Mouse (Mus musculus): ENCODE measurements around the gene Hs2st1. TPM values are rescaled to one million over a fixed set of nuclear protein-coding genes. Genes with fewer than 3 reads are reported as not detected.

Hs2st1 gene
- polyA plus RNA-seq, 1 experiment from 2014 or later: 16.2 TPM

DNA sequence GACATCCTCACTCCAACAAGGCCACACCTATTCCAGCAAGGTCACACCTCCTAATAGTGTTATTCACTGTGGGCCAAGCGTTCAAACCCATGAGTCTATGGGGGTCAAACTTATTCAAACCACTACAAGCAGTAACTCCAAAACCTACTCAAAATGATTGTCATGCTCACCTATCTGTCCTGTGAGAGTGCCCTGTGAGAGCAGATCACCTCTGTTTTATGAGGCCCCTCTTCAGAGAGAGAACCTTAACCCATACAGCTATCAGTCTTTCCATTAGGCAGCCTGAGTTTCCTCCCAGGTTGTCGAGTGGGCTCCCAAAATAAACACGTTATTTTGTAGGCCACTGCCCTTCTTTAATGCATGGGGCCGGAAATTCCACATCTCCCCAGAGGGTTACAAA, 32.4 kb upstream of the Hs2st1 start:
- H3K27ac ChIP-seq (replicated peaks; ENCODE audit: low read depth, low read length): no peak overlapping the region
- ATAC-seq (replicated peaks; ENCODE audit: insufficient number of reproducible peaks, low FRiP score, low TSS enrichment, low read depth) (no peak), DNase-seq (ENCODE audit: low spot score) (no peak)
- H3K9ac ChIP-seq (replicated peaks; ENCODE audit: low read length): no peak overlapping the region
- no peak overlapping the region for H3K4me2 ChIP-seq (ENCODE audit: low read depth, low read length)
- no peak overlapping the region for H3K4me3 ChIP-seq (ENCODE audit: low read depth, low read length)
- H3K4me1 ChIP-seq (ENCODE audit: control insufficient read depth, insufficient read depth, low read length): no peaks in the 10 kb centered on the region
- no peaks in the 10 kb centered on the region for H3K36me3 ChIP-seq (replicated peaks; ENCODE audit: control insufficient read depth, insufficient read depth, low read depth, low read length)
- WGBS: 55% methylated on average over 4 of the region's 4 CpGs
- H3K9me3 ChIP-seq (replicated peaks; ENCODE audit: control insufficient read depth, low read length): no peaks in the 10 kb centered on the region
- H3K27me3 ChIP-seq (ENCODE audit: control insufficient read depth, insufficient read depth, low read length): no peaks in the 10 kb centered on the region

DNA sequence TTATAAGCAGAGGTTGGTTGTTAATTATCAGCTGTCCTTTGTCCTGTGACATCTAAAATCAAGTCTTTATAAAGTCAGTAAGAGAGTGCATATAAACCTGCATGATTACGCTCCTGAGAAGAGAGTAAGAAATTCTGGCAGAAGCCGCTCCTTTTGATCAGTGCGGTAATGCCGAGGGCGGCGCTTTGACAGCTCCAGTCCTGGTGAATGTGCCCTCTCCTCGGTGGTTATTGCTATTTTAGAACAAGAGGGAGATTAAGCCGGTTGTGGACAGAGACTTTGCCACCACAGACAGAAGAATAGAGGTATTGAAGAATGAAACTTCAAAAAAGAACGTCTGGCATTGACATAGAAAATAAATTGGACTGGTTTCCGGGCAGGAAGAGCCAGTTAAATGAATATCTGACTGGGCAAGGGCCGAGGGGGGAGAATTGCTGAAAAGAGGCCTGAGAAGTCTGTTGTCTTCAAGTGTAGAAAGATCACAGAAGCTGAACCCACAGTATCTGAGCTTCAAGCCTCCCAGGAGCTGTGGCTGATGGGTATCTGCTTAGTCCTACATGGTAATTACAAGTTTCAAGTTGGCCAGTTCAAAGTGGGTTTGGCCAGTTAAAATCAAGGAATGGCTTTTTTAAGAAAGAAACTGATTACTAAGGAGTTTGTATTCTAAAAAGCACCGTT, 27.9 kb upstream of the Hs2st1 start:
- H3K27ac ChIP-seq (replicated peaks; ENCODE audit: low read depth, low read length): no peak overlapping the region
- 83% methylated on average over 12 of the region's 12 CpGs for WGBS

DNA sequence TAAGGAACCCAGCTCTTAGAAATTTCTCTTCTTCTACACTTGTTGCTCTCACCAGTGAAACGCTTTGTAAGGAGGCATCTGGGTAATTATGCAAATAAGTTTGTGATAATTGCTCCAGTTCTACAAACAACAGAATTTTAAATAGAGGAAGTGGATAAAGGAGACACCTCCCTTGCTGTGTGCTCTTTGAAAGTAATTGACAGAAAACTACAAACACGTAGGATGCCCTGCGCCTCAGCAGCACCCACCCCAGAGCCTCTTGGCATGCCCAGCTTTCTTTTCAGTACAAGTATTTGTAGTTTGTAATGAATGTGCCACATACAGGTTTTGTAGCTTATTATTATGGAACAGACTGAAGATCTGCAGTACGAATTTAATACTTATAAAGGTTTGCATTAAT, 27.1 kb upstream of the Hs2st1 start:
- Histone ChIP-seq H3K27me3 (ENCODE audit: control insufficient read depth, insufficient read depth, low read length) (no peaks in the 10 kb centered on the region), H3K4me1 (ENCODE audit: control insufficient read depth, insufficient read depth, low read length) (no peaks in the 10 kb centered on the region), H3K4me2 (ENCODE audit: low read depth, low read length) (no peak overlapping the region), H3K27ac (replicated peaks; ENCODE audit: low read depth, low read length) (no peak overlapping the region), H3K36me3 (replicated peaks; ENCODE audit: control insufficient read depth, insufficient read depth, low read depth, low read length) (peaks cover 2% of the 10 kb centered on the region; the same call in 1 of the 2 replicates), H3K9me3 (replicated peaks; ENCODE audit: control insufficient read depth, low read length) (no peaks in the 10 kb centered on the region), H3K9ac (replicated peaks; ENCODE audit: low read length) (no peak overlapping the region), H3K4me3 (ENCODE audit: low read depth, low read length) (no peak overlapping the region)
- 85% methylated on average over 4 of the region's 4 CpGs for WGBS
- ATAC-seq (replicated peaks; ENCODE audit: insufficient number of reproducible peaks, low FRiP score, low TSS enrichment, low read depth): no peak
- no peak for DNase-seq (ENCODE audit: low spot score)

More for the DNA sequence above, 27.9 kb upstream of the Hs2st1 start:
- Histone ChIP-seq H3K4me3 (ENCODE audit: low read depth, low read length) (no peak overlapping the region), H3K9ac (replicated peaks; ENCODE audit: low read length) (no peak overlapping the region), H3K4me1 (ENCODE audit: control insufficient read depth, insufficient read depth, low read length) (no peaks in the 10 kb centered on the region), H3K36me3 (replicated peaks; ENCODE audit: control insufficient read depth, insufficient read depth, low read depth, low read length) (peaks cover 2% of the 10 kb centered on the region; the same call in 1 of the 2 replicates), H3K4me2 (ENCODE audit: low read depth, low read length) (no peak overlapping the region), H3K27me3 (ENCODE audit: control insufficient read depth, insufficient read depth, low read length) (no peaks in the 10 kb centered on the region), H3K9me3 (replicated peaks; ENCODE audit: control insufficient read depth, low read length) (no peaks in the 10 kb centered on the region)
- no peak for ATAC-seq (replicated peaks; ENCODE audit: insufficient number of reproducible peaks, low FRiP score, low TSS enrichment, low read depth)
- no peak for DNase-seq (ENCODE audit: low spot score)

DNA sequence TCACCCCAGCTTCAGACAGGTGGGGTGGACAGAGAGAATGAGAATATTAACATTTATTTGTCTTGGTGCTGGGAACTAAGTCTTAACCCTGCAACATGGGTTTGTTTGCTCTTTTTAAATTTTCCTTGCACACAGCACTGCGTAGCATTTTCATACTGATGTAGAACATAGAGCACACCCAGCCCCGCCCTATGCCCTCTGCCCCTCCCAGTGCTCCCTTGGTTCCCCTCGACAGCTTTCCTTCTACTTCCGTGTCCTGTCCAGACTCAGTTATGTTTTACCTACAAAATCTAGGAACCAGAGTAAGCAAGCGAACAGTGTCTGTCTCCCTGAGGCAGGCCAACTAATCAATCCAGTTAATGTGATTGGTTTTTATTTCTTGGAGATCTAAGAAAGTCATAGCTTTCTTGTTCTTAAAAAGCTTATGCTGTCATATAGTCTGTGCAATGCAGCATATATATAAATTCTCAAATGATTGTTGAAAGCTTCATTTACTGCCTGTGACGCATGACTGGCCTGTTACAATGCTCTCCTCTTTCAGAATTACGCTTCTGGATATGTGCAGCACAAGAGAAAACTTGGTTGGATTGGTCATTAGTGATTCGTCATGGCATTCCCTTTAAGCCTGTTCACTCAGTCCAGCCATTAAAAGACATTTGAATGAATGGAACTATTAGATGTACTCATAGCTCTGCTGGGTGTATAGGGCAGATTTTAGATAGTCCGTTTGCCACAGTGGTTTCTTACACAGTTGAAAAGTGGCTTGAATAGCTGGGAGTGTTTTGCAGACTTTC, 23.2 kb upstream of the Hs2st1 start:
- Histone ChIP-seq H3K27ac (replicated peaks; ENCODE audit: low read depth, low read length) (no peak overlapping the region), H3K27me3 (ENCODE audit: control insufficient read depth, insufficient read depth, low read length) (no peaks in the 10 kb centered on the region), H3K36me3 (replicated peaks; ENCODE audit: control insufficient read depth, insufficient read depth, low read depth, low read length) (peaks cover 7% of the 10 kb centered on the region), H3K9ac (replicated peaks; ENCODE audit: low read length) (no peak overlapping the region), H3K4me3 (ENCODE audit: low read depth, low read length) (no peak overlapping the region), H3K4me2 (ENCODE audit: low read depth, low read length) (no peak overlapping the region), H3K9me3 (replicated peaks; ENCODE audit: control insufficient read depth, low read length) (no peaks in the 10 kb centered on the region), H3K4me1 (ENCODE audit: control insufficient read depth, insufficient read depth, low read length) (no peaks in the 10 kb centered on the region)
- DNase-seq (ENCODE audit: low spot score): no peak
- 85% methylated on average over 9 of the region's 9 CpGs for WGBS
- ATAC-seq (replicated peaks; ENCODE audit: insufficient number of reproducible peaks, low FRiP score, low TSS enrichment, low read depth): no peak

DNA sequence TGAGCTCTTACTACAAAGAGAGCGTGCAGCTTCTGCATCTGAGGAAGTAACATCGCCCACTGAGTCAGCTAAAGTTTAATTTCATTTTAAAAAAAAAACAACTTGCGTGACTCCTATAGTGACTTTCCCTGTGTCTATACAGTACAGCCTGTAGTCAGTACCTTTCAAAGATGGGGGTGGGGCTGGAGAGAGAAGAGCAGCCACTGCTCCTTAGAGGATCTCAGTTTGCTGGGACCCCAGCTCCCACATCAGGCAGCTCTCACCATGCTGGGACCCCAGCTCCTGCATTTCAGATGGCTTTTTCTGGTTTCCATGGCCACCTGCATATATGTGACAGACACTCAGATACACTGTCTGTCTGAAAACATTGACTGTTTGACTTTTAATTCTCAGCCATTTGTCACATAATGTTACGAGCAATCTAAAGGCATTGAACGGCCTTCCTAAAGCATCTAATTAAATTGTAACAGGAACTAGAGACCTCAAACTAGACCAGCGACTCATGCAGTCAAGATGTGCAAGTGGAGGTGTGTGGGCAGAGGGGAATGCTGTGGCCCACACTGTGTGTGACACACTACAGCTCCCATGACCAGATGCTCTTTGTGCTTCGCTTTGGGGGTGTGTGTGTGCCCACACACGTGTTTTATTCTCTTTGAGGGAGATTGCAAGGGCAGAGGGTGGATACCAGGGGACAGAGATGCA, 19.4 kb upstream of the Hs2st1 start:
- Histone ChIP-seq H3K4me3 (ENCODE audit: low read depth, low read length) (no peak overlapping the region), H3K9ac (replicated peaks; ENCODE audit: low read length) (no peak overlapping the region), H3K36me3 (replicated peaks; ENCODE audit: control insufficient read depth, insufficient read depth, low read depth, low read length) (peaks cover 5% of the 10 kb centered on the region), H3K9me3 (replicated peaks; ENCODE audit: control insufficient read depth, low read length) (no peaks in the 10 kb centered on the region), H3K27ac (replicated peaks; ENCODE audit: low read depth, low read length) (no peak overlapping the region), H3K4me2 (ENCODE audit: low read depth, low read length) (no peak overlapping the region), H3K4me1 (ENCODE audit: control insufficient read depth, insufficient read depth, low read length) (no peaks in the 10 kb centered on the region), H3K27me3 (ENCODE audit: control insufficient read depth, insufficient read depth, low read length) (no peaks in the 10 kb centered on the region)
- DNase-seq (ENCODE audit: low spot score): no peak
- 90% methylated on average over 8 of the region's 8 CpGs for WGBS
- no peak for ATAC-seq (replicated peaks; ENCODE audit: insufficient number of reproducible peaks, low FRiP score, low TSS enrichment, low read depth)

DNA sequence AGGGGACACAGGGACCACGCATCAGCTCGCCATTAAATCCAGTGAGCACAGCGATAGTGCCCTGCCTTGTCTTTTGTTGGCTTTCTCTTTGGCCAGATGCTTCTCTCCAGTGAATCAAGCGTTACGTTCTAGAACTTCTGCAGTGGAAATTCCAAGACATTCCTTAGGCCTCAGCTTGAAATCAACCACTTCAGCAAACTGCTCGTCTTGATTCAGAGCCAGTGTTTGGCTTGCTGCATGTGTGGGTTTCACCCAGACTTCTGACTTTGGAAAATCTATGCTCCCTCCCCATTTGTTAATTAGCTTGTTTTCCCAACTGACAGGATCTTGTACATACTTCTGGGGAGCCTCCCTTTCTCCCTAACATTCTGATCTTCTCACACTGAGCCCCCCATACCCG, 16.8 kb upstream of the Hs2st1 start:
- Histone ChIP-seq H3K4me2 (ENCODE audit: low read depth, low read length) (no peak overlapping the region), H3K27me3 (ENCODE audit: control insufficient read depth, insufficient read depth, low read length) (no peaks in the 10 kb centered on the region), H3K36me3 (replicated peaks; ENCODE audit: control insufficient read depth, insufficient read depth, low read depth, low read length) (peaks cover 5% of the 10 kb centered on the region), H3K4me3 (ENCODE audit: low read depth, low read length) (no peak overlapping the region), H3K27ac (replicated peaks; ENCODE audit: low read depth, low read length) (no peak overlapping the region), H3K4me1 (ENCODE audit: control insufficient read depth, insufficient read depth, low read length) (no peaks in the 10 kb centered on the region), H3K9ac (replicated peaks; ENCODE audit: low read length) (no peak overlapping the region), H3K9me3 (replicated peaks; ENCODE audit: control insufficient read depth, low read length) (no peaks in the 10 kb centered on the region)
- 87% methylated on average over 7 of the region's 7 CpGs for WGBS
- ATAC-seq (replicated peaks; ENCODE audit: insufficient number of reproducible peaks, low FRiP score, low TSS enrichment, low read depth): no peak
- no peak for DNase-seq (ENCODE audit: low spot score)

DNA sequence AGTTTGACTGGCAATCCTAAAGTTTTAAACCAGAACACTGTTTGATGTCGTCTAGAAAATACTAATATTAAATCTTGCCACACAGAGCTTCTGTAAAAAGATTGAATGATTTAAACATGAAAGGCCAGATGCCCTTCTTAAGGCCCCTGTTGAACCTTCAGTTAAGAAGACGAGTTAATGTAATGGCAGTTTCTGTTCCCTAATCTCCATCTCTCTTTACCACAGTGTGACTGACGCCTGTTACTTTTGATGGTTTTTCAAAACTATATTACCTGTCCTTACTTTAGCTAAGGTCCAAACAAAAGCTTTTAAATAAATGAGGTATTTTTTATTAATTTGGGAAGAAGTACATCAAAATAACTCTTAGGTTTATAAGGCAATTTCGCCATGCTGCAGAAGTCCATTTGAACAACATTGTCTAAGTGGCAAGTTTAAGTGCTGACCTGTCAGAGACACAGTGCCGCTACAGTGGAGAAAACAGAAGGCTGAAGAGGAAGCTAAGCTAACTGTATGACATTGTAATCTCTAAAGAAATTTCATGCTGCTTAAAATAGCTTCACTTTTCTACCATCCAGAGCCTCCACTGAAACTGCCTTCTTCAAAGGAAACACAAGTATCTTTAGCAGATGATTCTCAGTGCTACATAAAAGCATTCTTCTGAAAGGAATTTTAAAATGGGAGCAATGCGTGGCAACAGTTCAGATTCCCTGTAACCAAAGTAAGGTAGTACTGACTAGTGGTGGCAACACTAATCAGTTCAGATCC, 15.0 kb upstream of the Hs2st1 start:
- WGBS: 86% methylated on average over 6 of the region's 6 CpGs
- Histone ChIP-seq H3K36me3 (replicated peaks; ENCODE audit: control insufficient read depth, insufficient read depth, low read depth, low read length) (peaks cover 3% of the 10 kb centered on the region), H3K4me1 (ENCODE audit: control insufficient read depth, insufficient read depth, low read length) (no peaks in the 10 kb centered on the region), H3K27me3 (ENCODE audit: control insufficient read depth, insufficient read depth, low read length) (no peaks in the 10 kb centered on the region), H3K9me3 (replicated peaks; ENCODE audit: control insufficient read depth, low read length) (no peaks in the 10 kb centered on the region), H3K9ac (replicated peaks; ENCODE audit: low read length) (no peak overlapping the region), H3K4me2 (ENCODE audit: low read depth, low read length) (no peak overlapping the region), H3K4me3 (ENCODE audit: low read depth, low read length) (no peak overlapping the region), H3K27ac (replicated peaks; ENCODE audit: low read depth, low read length) (no peak overlapping the region)
- DNase-seq (ENCODE audit: low spot score) (no peak), ATAC-seq (replicated peaks; ENCODE audit: insufficient number of reproducible peaks, low FRiP score, low TSS enrichment, low read depth) (no peak)
